Mouse (Mus musculus) cortical plate, adult 2 months (tissue): ENCODE measurements around the gene Adamtsl5.

Experiments used
- CTCF ChIP-seq: fragments of 200-500 bp; IDR thresholded peaks from 2 replicates; pipeline ENCODE4 v1.5.1; 2011; ENCODE audit warnings: mild to moderate bottlenecking, control low read depth, low read length; ENCODE audit not compliant: insufficient read depth; ENCODE audit errors: extremely low read depth
- POLR2A ChIP-seq: fragments of 200-500 bp; IDR thresholded peaks from 2 replicates; pipeline ENCODE4 v1.6.1; 2011; ENCODE audit warnings: mild to moderate bottlenecking, low read length, control low read depth; ENCODE audit not compliant: insufficient read depth; ENCODE audit errors: extremely low read depth

DNA sequence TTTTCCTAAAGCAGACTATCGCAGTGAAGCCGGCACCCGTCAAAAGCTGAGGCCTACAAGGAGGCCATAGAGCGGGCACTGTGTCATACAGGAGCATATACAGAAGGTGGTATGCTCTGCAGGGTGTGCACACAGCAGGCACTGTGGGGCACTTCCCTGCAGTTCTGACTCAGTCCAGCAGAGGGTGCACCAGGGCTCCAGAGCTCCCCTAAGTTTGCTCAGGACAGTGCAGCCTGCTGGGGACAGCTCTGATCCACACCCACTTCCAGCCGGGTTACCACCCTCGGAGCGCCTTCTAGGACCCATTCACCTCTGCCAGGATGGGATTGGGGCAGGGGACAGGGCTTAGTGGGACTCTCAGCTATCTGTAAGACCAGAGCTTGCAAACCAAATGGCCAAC, 2.1 kb upstream of the Adamtsl5 start:
- no peak for TF ChIP-seq POLR2A
- TF ChIP-seq CTCF, result peak; percentile 91
